Comparison of ENCODE assay signal across 8 mouse cellular contexts in genomic region chr11:110483165-110483564, GRCm38 (mm10).
DNase-seq lines count a peak whose midpoint lies in the region; ATAC-seq lines count a peak whose summit lies in the region.

No protein-coding gene starts in this region.

- DNase-seq in cerebellum, adult 8-10 months, result peak; percentile 20
- DNase-seq in ovary, postnatal 14 days (ENCODE audit: low spot score), result peak; percentile 21
- DNase-seq in ovary, postnatal 36 days (ENCODE audit: low spot score), result no peak
- peak; percentile 93 for DNase-seq in embryo, embryonic 10 days (ENCODE audit: low spot score)
- peak; percentile 83 for DNase-seq in kidney, adult 9 months
- peak; percentile 69 for DNase-seq in lung, postnatal 25 days (ENCODE audit: low spot score)
- no peak for DNase-seq in ovary, adult 18-20 months (ENCODE audit: low spot score)

- no peak for ATAC-seq in cerebellum, adult (ENCODE audit: insufficient number of reproducible peaks, low FRiP score, low TSS enrichment)

Comparison
In these comparisons a context has a peak if more than half of its experiments do, and no peak if none do; other contexts are left out.
1. DNase-seq: peak in cerebellum, adult 8-10 months (single experiment), ovary, postnatal 14 days (single experiment), embryo, embryonic 10 days (single experiment), kidney, adult 9 months (single experiment) and lung, postnatal 25 days (single experiment); none in ovary, postnatal 36 days (single experiment) and ovary, adult 18-20 months (single experiment).